Mouse (Mus musculus) CH12.LX (cell line): ENCODE results near the gene Gramd2. TPM values are rescaled to one million over a fixed set of nuclear protein-coding genes. Genes with fewer than 3 reads are reported as not detected.
A peak's percentile ranks its signal among the peaks of the same experiment; 100 is the strongest.

Experiments used
- DNase-seq: peaks from one replicate; pipeline ENCODE4 v3.0.0-alpha.2; 2013; ENCODE audit errors: extremely low read depth
- H3K27ac ChIP-seq: 2 replicates; pipeline ENCODE4 v1.5.1; 2012; ENCODE audit warnings: low read depth, mild to moderate bottlenecking, control low read depth, moderate library complexity; ENCODE audit not compliant: insufficient read depth
- H3K27me3 ChIP-seq: replicated peaks from 2 replicates; pipeline ENCODE3; 2012; ENCODE audit warnings: inconsistent platforms
- H3K36me3 ChIP-seq, 2 experiments: replicated peaks in 1 of 2; 2 replicates each; pipeline versions ENCODE3 to v1.6.1; 2012; ENCODE audit warnings: inconsistent platforms in 1 of 2, low read length in 1 of 2, mild to moderate bottlenecking in 1 of 2, mixed read lengths in 1 of 2, moderate library complexity in 1 of 2; ENCODE audit not compliant: control insufficient read depth in 1 of 2, insufficient read depth in 1 of 2
- H3K4me1 ChIP-seq, 2 experiments: 2 replicates each; pipeline ENCODE4 v1.6.1; 2012; ENCODE audit warnings: inconsistent platforms in 1 of 2, moderate library complexity in 1 of 2; ENCODE audit not compliant: insufficient read depth in 2 of 2, control insufficient read depth in 1 of 2
- H3K4me2 ChIP-seq: 2 replicates; pipeline ENCODE4 v1.6.1; 2012; ENCODE audit warnings: low read depth, mild to moderate bottlenecking, control low read depth; ENCODE audit not compliant: poor library complexity, insufficient read depth, severe bottlenecking
- H3K4me3 ChIP-seq, 3 experiments: fragments of 150-350 bp in 1 of 3; sonication (generic) in 1 of 3; replicated peaks in 1 of 3; 2 replicates each; pipeline versions ENCODE3 to v1.5.1; 2011 to 2012; ENCODE audit warnings: low read depth in 2 of 3, low read length in 2 of 3, mild to moderate bottlenecking in 2 of 3, moderate library complexity in 2 of 3, control low read depth in 1 of 3, improper control_type of control experiment in 1 of 3, inconsistent platforms in 1 of 3, mixed read lengths in 1 of 3; ENCODE audit not compliant: poor library complexity in 1 of 3
- H3K79me2 ChIP-seq: replicated peaks from 2 replicates; pipeline ENCODE4 v1.6.1; 2012; ENCODE audit warnings: mild to moderate bottlenecking, moderate library complexity; ENCODE audit not compliant: control insufficient read depth, poor library complexity, insufficient read depth, severe bottlenecking; ENCODE audit errors: extremely low read depth
- H3K9ac ChIP-seq: 2 replicates; pipeline ENCODE4 v1.6.1; 2012; ENCODE audit warnings: low read depth, mild to moderate bottlenecking, control low read depth, moderate library complexity; ENCODE audit not compliant: insufficient read depth
- H3K9me3 ChIP-seq: replicated peaks from 2 replicates; pipeline ENCODE3; 2012; ENCODE audit warnings: low read length, inconsistent platforms, mixed read lengths
- BHLHE40 ChIP-seq: IDR thresholded peaks from 2 replicates; pipeline ENCODE4 v1.6.1; 2011; ENCODE audit warnings: mild to moderate bottlenecking, low read depth, low read length, improper control_type of control experiment
- CHD1 ChIP-seq: IDR thresholded peaks from 2 replicates; pipeline ENCODE4 v1.6.1; 2012; ENCODE audit warnings: low read depth, low read length, improper control_type of control experiment, inconsistent platforms
- CHD2 ChIP-seq: IDR thresholded peaks from 2 replicates; pipeline ENCODE4 v1.6.1; 2011; ENCODE audit warnings: low read length, improper control_type of control experiment
- CTCF ChIP-seq, 2 experiments: IDR thresholded peaks in 1 of 2; conservative IDR thresholded peaks in 1 of 2; 2 replicates each; pipeline ENCODE4 v1.5.1; 2011 to 2012; ENCODE audit warnings: low read depth in 2 of 2, low read length in 2 of 2, improper control_type of control experiment in 1 of 2, inconsistent platforms in 1 of 2, mild to moderate bottlenecking in 1 of 2, moderate library complexity in 1 of 2
- ELF1 ChIP-seq: IDR thresholded peaks from 2 replicates; pipeline ENCODE4 v1.6.1; 2014; ENCODE audit warnings: low read depth, mild to moderate bottlenecking, inconsistent platforms, low read length, improper control_type of control experiment
- EP300 ChIP-seq: IDR thresholded peaks from 2 replicates; pipeline ENCODE4 v1.6.1; 2011; ENCODE audit warnings: low read length, improper control_type of control experiment
- ETS1 ChIP-seq: conservative IDR thresholded peaks from 2 replicates; pipeline ENCODE4 v1.6.1; 2012; ENCODE audit warnings: low read depth, mild to moderate bottlenecking, inconsistent platforms, low read length, improper control_type of control experiment, moderate library complexity
- JUND ChIP-seq: conservative IDR thresholded peaks from 2 replicates; pipeline ENCODE4 v1.6.1; 2011; ENCODE audit warnings: low read depth, low read length, improper control_type of control experiment
- MAFK ChIP-seq: IDR thresholded peaks from 2 replicates; pipeline ENCODE4 v1.6.1; 2011; ENCODE audit warnings: low read length, improper control_type of control experiment; ENCODE audit not compliant: insufficient replicate concordance
- MAZ ChIP-seq: IDR thresholded peaks from 2 replicates; pipeline ENCODE4 v1.6.1; 2012; ENCODE audit warnings: low read depth, mild to moderate bottlenecking, inconsistent platforms, low read length, improper control_type of control experiment, moderate library complexity
- MYC ChIP-seq: IDR thresholded peaks from 2 replicates; pipeline ENCODE4 v1.6.1; 2011; ENCODE audit warnings: low read depth, mild to moderate bottlenecking, improper control_type of control experiment, low read length
- NELFE ChIP-seq: IDR thresholded peaks from 2 replicates; pipeline ENCODE4 v1.6.1; 2011; ENCODE audit warnings: low read depth, low read length, improper control_type of control experiment
- POLR2A ChIP-seq: IDR thresholded peaks from 2 replicates; pipeline ENCODE4 v1.6.1; 2011; ENCODE audit warnings: low read depth, mild to moderate bottlenecking, improper control_type of control experiment, low read length
- POLR2AphosphoS2 ChIP-seq: IDR thresholded peaks from 2 replicates; pipeline ENCODE4 v1.6.1; 2011; ENCODE audit warnings: low read depth, low read length, improper control_type of control experiment
- RCOR1 ChIP-seq: conservative IDR thresholded peaks from 2 replicates; pipeline ENCODE4 v1.6.1; 2012; ENCODE audit warnings: low read depth, mild to moderate bottlenecking, inconsistent platforms, low read length, improper control_type of control experiment
- TBP ChIP-seq: conservative IDR thresholded peaks from 2 replicates; pipeline ENCODE4 v1.6.1; 2011; ENCODE audit warnings: low read depth, low read length, improper control_type of control experiment
- USF2 ChIP-seq: conservative IDR thresholded peaks from 2 replicates; pipeline ENCODE4 v1.6.1; 2011; ENCODE audit warnings: low read depth, low read length, improper control_type of control experiment
- ZC3H11A ChIP-seq: IDR thresholded peaks from 2 replicates; pipeline ENCODE4 v1.6.1; 2012; ENCODE audit warnings: low read depth, mild to moderate bottlenecking, inconsistent platforms, low read length, improper control_type of control experiment
- ZKSCAN1 ChIP-seq: IDR thresholded peaks from 2 replicates; pipeline ENCODE4 v1.6.1; 2012; ENCODE audit warnings: low read depth, inconsistent platforms, low read length, improper control_type of control experiment, borderline replicate concordance
- ZNF384 ChIP-seq: IDR thresholded peaks from 2 replicates; pipeline ENCODE4 v1.6.1; 2012; ENCODE audit warnings: low read depth, low read length, improper control_type of control experiment, inconsistent platforms
- dilution Hi-C: fragments of 300-500 bp; cut with MboI; formaldehyde crosslinking; loops from 2 replicates; pipeline ENCODE4 v1.14.3; 2020; ENCODE audit warnings: low sequenced_read_pairs; ENCODE audit not compliant: extremely low pct_unique_long_range_greater_than_20kb, extremely low pct_ligation_motif_present
- in situ Hi-C: fragments of 300-500 bp; cut with MboI; formaldehyde crosslinking; loops from 3 replicates; pipeline ENCODE4 v1.14.3; 2019; ENCODE audit warnings: low sequenced_read_pairs, low pct_ligation_motif_present, low pct_unique_long_range_greater_than_20kb, mixed read lengths
- polyA plus RNA-seq: library from polyadenylated mRNA; unstranded; fragments of >175 nt; gene quantifications from 2 replicates; pipeline ENCODE4 v1.2.1, GENCODE M21; 2012; ENCODE audit warnings: low read depth; ENCODE audit not compliant: insufficient read length
- total RNA-seq, 2 experiments: library from RNA; depleted of rRNA; stranded (reverse); fragments of 300-350 nt in 1 of 2; fragments of >200 nt in 1 of 2; gene quantifications; 2 replicates each; pipeline ENCODE4 v1.2.3; 2012 to 2014

Gene Gramd2
- total RNA-seq (2012; rRNA removed) (not detected in 2 replicates), total RNA-seq (2014; rRNA removed) (0.32 TPM in 1 of 2 replicates, not detected in the other), polyA plus RNA-seq (0.23 and 0.61 TPM in 2 replicates)

DNA sequence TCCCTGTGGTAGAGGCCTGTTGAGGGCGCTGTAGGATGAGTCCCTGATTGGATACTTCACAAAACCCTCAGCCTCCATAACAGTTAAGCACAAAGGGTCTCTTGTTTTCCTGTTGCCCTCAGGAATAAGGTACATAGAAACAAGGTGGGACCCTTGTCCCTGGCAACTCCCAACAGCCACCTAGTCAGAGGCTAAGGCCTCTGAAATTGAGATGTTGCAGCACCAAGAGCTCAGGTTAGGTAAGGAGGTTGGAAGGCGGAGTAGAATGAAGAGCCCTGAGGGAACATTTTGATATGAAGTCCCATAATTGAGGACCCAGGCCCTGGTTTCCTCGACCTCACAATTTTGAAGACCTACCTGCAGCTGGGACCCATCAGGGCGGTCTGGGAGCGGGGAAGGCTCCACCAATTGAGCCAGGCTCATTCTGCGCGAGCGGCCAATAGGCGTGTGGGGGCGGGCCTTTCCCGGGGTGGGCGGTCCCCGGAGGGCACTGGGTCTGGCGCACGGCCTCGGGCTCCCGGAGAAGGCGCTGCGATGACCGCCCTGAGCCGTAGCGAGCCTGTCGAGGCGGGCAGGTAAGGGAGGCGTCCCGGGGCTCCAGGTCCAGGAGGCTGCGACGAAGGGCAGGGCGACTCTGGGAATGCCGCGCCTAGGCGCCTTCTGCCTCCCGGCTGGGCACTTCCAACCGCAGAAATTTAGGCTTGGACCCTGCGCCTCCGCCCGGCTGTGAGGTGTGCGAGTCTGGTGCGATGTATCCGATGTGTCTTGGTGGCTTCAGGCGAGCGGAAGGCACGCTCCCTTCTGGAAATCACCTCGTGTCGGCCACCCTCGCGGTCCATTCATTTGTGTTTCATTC, at the start of gene Gramd2:
TSS of gene Gramd2 (plus strand) at position 467 of the 856 bp plus-strand sequence.
- Histone ChIP-seq H3K9ac (no peak within 1 kb of the TSS), H3K9me3 (no peaks in the 10 kb centered on the region), H3K4me1 (peaks cover 7 to 13% of the 10 kb centered on the region in 2 experiments; a peak in 3 of 4 replicates), H3K79me2 (no peaks in the 10 kb centered on the region), H3K27me3 (no peaks in the 10 kb centered on the region), H3K36me3 (peaks cover 41 to 47% of the 10 kb centered on the region in 2 experiments), H3K4me3 (no peak within 1 kb of the TSS)
- peak; percentile 43 for DNase-seq
- dilution Hi-C loops = no loop called here
- TF ChIP-seq ZNF384 (no peak), EP300 (no peak), CHD2 (peak; percentile 77), POLR2A (peak; percentile 50; the same call in 1 of the 2 replicates), POLR2AphosphoS2 (peak; percentile 97), CTCF (conservative IDR thresholded peaks at IDR 0.05 in 1 of 2, IDR thresholded peaks at IDR 0.05 in 1 of 2; ENCODE audit: low read depth in 2 of 2, low read length in 2 of 2) (peak in 1 of 2 experiments; percentile 19; a peak in 1 of 4 replicates), MAZ (0 out of 2 replicates have a peak, but pooled peaks have one; percentile 15)
- TF ChIP-seq, all 38 proteins: peak for 5
- in situ Hi-C loops = no loop called here
- H3K4me2 ChIP-seq = no peak within 1 kb of the TSS
- no peak within 1 kb of the TSS for H3K27ac ChIP-seq

DNA sequence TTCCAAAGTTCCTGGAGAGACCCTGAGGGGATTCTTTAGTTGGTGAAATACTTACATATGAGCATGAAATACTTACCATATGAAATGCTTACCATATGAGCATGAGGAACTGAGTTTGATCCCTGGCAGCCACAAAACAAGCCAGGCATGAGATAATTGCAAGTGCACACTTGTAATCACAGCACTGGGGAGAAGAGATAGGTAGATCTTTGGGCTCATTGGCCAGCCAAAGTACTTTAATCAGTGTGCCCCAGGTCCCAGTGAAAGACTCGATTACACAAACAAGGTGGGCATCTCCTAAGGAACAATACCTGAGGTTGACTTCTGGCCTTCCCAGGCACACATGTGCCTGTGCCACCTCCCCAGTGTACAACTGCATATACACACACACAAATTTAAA, 41.6 kb upstream of the Gramd2 start:
- H3K27ac ChIP-seq = no peak overlapping the region
- no peak for DNase-seq

More for the DNA sequence above, 41.6 kb upstream of the Gramd2 start:
- Histone ChIP-seq H3K4me1 (peaks cover 0 to 12% of the 10 kb centered on the region in 2 experiments; a peak in 2 of 4 replicates), H3K79me2 (no peaks in the 10 kb centered on the region), H3K36me3 (peaks cover 21 to 62% of the 10 kb centered on the region in 2 experiments)
- TF ChIP-seq CTCF (conservative IDR thresholded peaks at IDR 0.05 in 1 of 2, IDR thresholded peaks at IDR 0.05 in 1 of 2; ENCODE audit: low read depth in 2 of 2, low read length in 2 of 2) (no peak), CHD1 (no peak), MAFK (no peak), MYC (no peak), POLR2A (no peak), ZNF384 (no peak), EP300 (no peak), ZKSCAN1 (no peak), ELF1 (no peak), ETS1 (no peak), BHLHE40 (no peak), NELFE (no peak), ZC3H11A (no peak), USF2 (no peak), CHD2 (no peak), TBP (no peak), RCOR1 (no peak), JUND (no peak)
- TF ChIP-seq, all 38 proteins: peak for 0
- Histone ChIP-seq H3K9ac (no peak overlapping the region), H3K9me3 (no peaks in the 10 kb centered on the region), H3K27me3 (no peaks in the 10 kb centered on the region), H3K4me3 (no peak overlapping the region), H3K4me2 (no peak overlapping the region)
- in situ Hi-C loops (no loop called here), dilution Hi-C loops (no loop called here)
